Mouse (Mus musculus) embryonic stem cell, embryonic (primary cell): ENCODE measurements around the gene Nhsl1.

Source experiments
- CTCF ChIA-PET, 4 experiments: fragments of 300-600 bp in 2 of 4; fragments of 350-600 bp in 2 of 4; sonication (Branson Sonifier 250); formaldehyde crosslinking; loops; one replicate each; lab custom pipeline; 2022; ENCODE audit warnings: inconsistent platforms in 2 of 4; lab: Charles Lee
- POLR2A ChIA-PET, 4 experiments: fragments of 300-600 bp in 2 of 4; fragments of 350-600 bp in 2 of 4; sonication (Branson Sonifier 250); formaldehyde crosslinking; loops; one replicate each; lab custom pipeline; 2022; ENCODE audit warnings: antibody characterized with exemption in 4 of 4, inconsistent platforms in 1 of 4; lab: Charles Lee

The Nhsl1 gene

GRCm38 (mm10) chr10:18318916-18319481, at the start of gene Nhsl1:
Nhsl1 (plus strand) TSS chr10:18318985.
- ChIA-PET CTCF (interaction anchor here in 3 of 4 experiments (0.5 to 2.0 kb wide), 12 partner anchors 9 to 616 kb away, joined by 3 to 11 read pairs (median 4); partner anchors contain the start of gene Ect2l (in 1 of the 3)), POLR2A (interaction anchor here in 3 of 4 experiments (0.6 to 4.6 kb wide), 22 partner anchors 8 to 811 kb away, joined by 3 to 23 read pairs (median 4); partner anchors contain the start of gene Ccdc28a (in 1 of the 3))

- ChIA-PET CTCF (no interaction called here), POLR2A (no interaction called here)
These were observed 42.6 kb upstream of the Nhsl1 start for GRCm38 (mm10) chr10:18276090-18276734.

GRCm38 (mm10) chr10:18283991-18284390, 34.8 kb upstream of the Nhsl1 start:
- ChIA-PET POLR2A (no interaction called here), CTCF (interaction anchor here in 1 of 4 experiments (0.7 kb wide), 1 partner anchor 261 kb away, joined by 3 read pairs; no protein-coding TSS in a partner anchor)

- POLR2A ChIA-PET = no interaction called here
- CTCF ChIA-PET = no interaction called here
These were observed 29.3 kb upstream of the Nhsl1 start for GRCm38 (mm10) chr10:18289512-18289911.

- POLR2A ChIA-PET = no interaction called here
- CTCF ChIA-PET = no interaction called here
These were observed 13.7 kb upstream of the Nhsl1 start for GRCm38 (mm10) chr10:18305106-18305505.

GRCm38 (mm10) chr10:18315071-18315470, 3.7 kb upstream of the Nhsl1 start:
- ChIA-PET CTCF (no interaction called here), POLR2A (interaction anchor here in 1 of 4 experiments (1.5 kb wide), 1 partner anchor 14 kb away, joined by 5 read pairs; no protein-coding TSS in a partner anchor)

GRCm38 (mm10) chr10:18317521-18317920, 1.3 kb upstream of the Nhsl1 start:
- ChIA-PET POLR2A (interaction anchor here in 3 of 4 experiments (0.5 to 4.6 kb wide), 8 partner anchors 10 to 72 kb away, joined by 3 to 23 read pairs (median 6); no protein-coding TSS in a partner anchor), CTCF (interaction anchor here in 3 of 4 experiments (0.9 to 1.7 kb wide), 3 partner anchors 71 to 81 kb away, joined by 3 to 5 read pairs (median 3); no protein-coding TSS in a partner anchor)

- CTCF ChIA-PET = interaction anchor here in 3 of 4 experiments (0.5 to 2.0 kb wide), 12 partner anchors 10 to 615 kb away, joined by 3 to 11 read pairs (median 4); partner anchors contain the start of gene Ect2l (in 1 of the 3)
- POLR2A ChIA-PET = interaction anchor here in 3 of 4 experiments (0.6 to 4.6 kb wide), 21 partner anchors 9 to 85 kb away, joined by 3 to 23 read pairs (median 3); partner anchors contain the start of gene Ccdc28a (in 1 of the 3)
These were observed 547 bp upstream of the Nhsl1 start for GRCm38 (mm10) chr10:18317961-18318915.

GRCm38 (mm10) chr10:18319691-18320090, 906 bp downstream of the Nhsl1 start:
- POLR2A ChIA-PET = interaction anchor here in 3 of 4 experiments (0.6 to 4.6 kb wide), 21 partner anchors 9 to 597 kb away, joined by 3 to 23 read pairs (median 4); partner anchors contain the start of gene Ccdc28a (in 1 of the 3)

GRCm38 (mm10) chr10:18321861-18322260, 3.1 kb downstream of the Nhsl1 start:
- POLR2A ChIA-PET = no interaction called here
- CTCF ChIA-PET = no interaction called here

More at GRCm38 (mm10) chr10:18319691-18320090, 906 bp downstream of the Nhsl1 start:
- CTCF ChIA-PET = interaction anchor here in 3 of 4 experiments (0.6 to 2.0 kb wide), 9 partner anchors 10 to 643 kb away, joined by 3 to 10 read pairs (median 4); partner anchors contain the start of gene Ect2l (in 1 of the 3)

- CTCF ChIA-PET = interaction anchor here in 1 of 4 experiments (1.5 kb wide), 1 partner anchor 10 kb away, joined by 4 read pairs; no protein-coding TSS in a partner anchor
These were observed 4.9 kb downstream of the Nhsl1 start for GRCm38 (mm10) chr10:18323701-18324100.

GRCm38 (mm10) chr10:18328331-18328908, 9.6 kb downstream of the Nhsl1 start:
- POLR2A ChIA-PET = interaction anchor here in 3 of 4 experiments (0.5 to 1.9 kb wide), 9 partner anchors 9 to 306 kb away, joined by 3 to 21 read pairs (median 5); partner anchors contain the start of gene Nhsl1 (in 3 of the 3)
- CTCF ChIA-PET = interaction anchor here in 3 of 4 experiments (0.5 to 2.5 kb wide), 6 partner anchors 9 to 200 kb away, joined by 3 to 13 read pairs (median 6); partner anchors contain the start of gene Nhsl1 (in 2 of the 3)

More at GRCm38 (mm10) chr10:18323701-18324100, 4.9 kb downstream of the Nhsl1 start:
- POLR2A ChIA-PET = interaction anchor here in 3 of 4 experiments (0.9 to 2.9 kb wide), 7 partner anchors 10 to 120 kb away, joined by 3 to 12 read pairs (median 3); no protein-coding TSS in a partner anchor

GRCm38 (mm10) chr10:18329096-18330038, 10.6 kb downstream of the Nhsl1 start:
- POLR2A ChIA-PET = interaction anchor here in 3 of 4 experiments (0.6 to 3.0 kb wide), 16 partner anchors 8 to 307 kb away, joined by 3 to 23 read pairs (median 5); partner anchors contain the start of gene Nhsl1 (in 3 of the 3)
- CTCF ChIA-PET = interaction anchor here in 2 of 4 experiments (0.5 to 2.5 kb wide), 7 partner anchors 10 to 443 kb away, joined by 3 to 13 read pairs (median 6); partner anchors contain the start of gene Nhsl1 (in 1 of the 2)

- CTCF ChIA-PET = interaction anchor here in 1 of 4 experiments (2.5 kb wide), 1 partner anchor 11 kb away, joined by 9 read pairs; the partner anchor contains the start of gene Nhsl1
- POLR2A ChIA-PET = interaction anchor here in 3 of 4 experiments (0.6 to 3.0 kb wide), 6 partner anchors 10 to 1719 kb away, joined by 3 to 23 read pairs (median 6); partner anchors contain the start of gene Nhsl1 (in 2 of the 3)
These were observed 11.7 kb downstream of the Nhsl1 start for GRCm38 (mm10) chr10:18330445-18330844.

GRCm38 (mm10) chr10:18333575-18333974, 14.8 kb downstream of the Nhsl1 start:
- ChIA-PET POLR2A (interaction anchor here in 3 of 4 experiments (0.6 to 2.1 kb wide), 5 partner anchors 9 to 148 kb away, joined by 3 to 12 read pairs (median 8); partner anchors contain the start of gene Nhsl1 (in 1 of the 3)), CTCF (interaction anchor here (0.5 to 1.7 kb wide), 9 partner anchors 11 to 556 kb away, joined by 3 to 10 read pairs (median 4); partner anchors contain the start of gene Nhsl1 (in 2 of the 4))
